Mouse (Mus musculus) embryonic facial prominence, embryonic 14.5 days (tissue): ENCODE data around the gene Serac1. TPM values are rescaled to one million over a fixed set of nuclear protein-coding genes. Genes with fewer than 3 reads are reported as not detected.

ENCODE experiments used
- ATAC-seq: fragments of 200-750 bp; cut with Nextera tagmentation; 2 replicates; pipeline ENCODE4 v1.8.0; 2017; ENCODE audit warnings: low read depth, moderate number of reproducible peaks, moderate TSS enrichment
- DNase-seq: peaks from one replicate; pipeline ENCODE4 v3.0.0-alpha.2; 2015; ENCODE audit warnings: low spot score
- H3K27ac ChIP-seq: fragments of 300-500 bp; sonication (generic); replicated peaks from 2 replicates; pipeline ENCODE4 v1.5.1; 2014; ENCODE audit warnings: low read depth, mild to moderate bottlenecking, low read length, moderate library complexity
- H3K27me3 ChIP-seq: fragments of 300-500 bp; sonication (generic); replicated peaks from 2 replicates; pipeline ENCODE4 v1.6.1; 2014; ENCODE audit warnings: low read length; ENCODE audit not compliant: control insufficient read depth, insufficient read depth
- H3K36me3 ChIP-seq: fragments of 300-500 bp; sonication (generic); 2 replicates; pipeline ENCODE4 v1.6.1; 2014; ENCODE audit warnings: low read length, mixed read lengths; ENCODE audit not compliant: control insufficient read depth, insufficient read depth
- H3K4me1 ChIP-seq: fragments of 300-500 bp; sonication (generic); 2 replicates; pipeline ENCODE4 v1.6.1; 2014; ENCODE audit warnings: antibody characterized with exemption, low read length; ENCODE audit not compliant: control insufficient read depth, insufficient read depth
- H3K4me2 ChIP-seq: fragments of 300-500 bp; sonication (generic); 2 replicates; pipeline ENCODE4 v1.6.1; 2014; ENCODE audit warnings: low read depth, mild to moderate bottlenecking, low read length, moderate library complexity, mixed read lengths
- H3K4me3 ChIP-seq: fragments of 300-500 bp; sonication (generic); 2 replicates; pipeline ENCODE4 v1.5.1; 2014; ENCODE audit warnings: low read depth, mild to moderate bottlenecking, low read length
- H3K9ac ChIP-seq: fragments of 300-500 bp; sonication (generic); 2 replicates; pipeline ENCODE4 v1.6.1; 2014; ENCODE audit warnings: low read depth, mild to moderate bottlenecking, low read length, moderate library complexity, mixed read lengths
- H3K9me3 ChIP-seq: fragments of 300-500 bp; sonication (generic); 2 replicates; pipeline ENCODE4 v1.6.1; 2016; ENCODE audit warnings: low read length; ENCODE audit not compliant: control insufficient read depth
- WGBS: fragments of 180-500 bp; shearing (Covaris S2); extraction: QIAGEN DNeasy Blood & Tissue Kit; methylation state at CpG from one replicate; pipeline ENCODE4 v1.1.7; 2014; 5-methylcytosine and 5-hydroxymethylcytosine counted together
- polyA plus RNA-seq: library from polyadenylated mRNA; unstranded; fragments of >200 nt; fragmentation: Nextera tagmentation; extraction: Ambion mirVana; gene quantifications from 2 replicates; pipeline ENCODE4 v1.2.1, GENCODE M21; 2014

Serac1 gene
- polyA plus RNA-seq, 1 experiment from 2014 or later = 5.8 TPM

GRCm38 (mm10) chr17:5997380-5998234 is 81.9 kb downstream of the Serac1 start:
- Histone ChIP-seq H3K4me3 (no peak overlapping the region), H3K27ac (no peak overlapping the region), H3K4me2 (no peak overlapping the region), H3K4me1 (0 out of 2 replicates have a peak, but pooled peaks cover 2% of the 10 kb centered on the region), H3K9me3 (no peaks in the 10 kb centered on the region), H3K36me3 (no peaks in the 10 kb centered on the region), H3K9ac (no peak overlapping the region), H3K27me3 (no peaks in the 10 kb centered on the region)
- no peak for DNase-seq
- WGBS = 72% methylated on average over 16 of the region's 16 CpGs
- no peak for ATAC-seq

- H3K4me1 ChIP-seq = 0 out of 2 replicates have a peak, but pooled peaks cover 2% of the 10 kb centered on the region
- no peaks in the 10 kb centered on the region for H3K9me3 ChIP-seq
- no peaks in the 10 kb centered on the region for H3K27me3 ChIP-seq
- DNase-seq = no peak
- no peak for ATAC-seq
- no peaks in the 10 kb centered on the region for H3K36me3 ChIP-seq
- 63% methylated on average over 14 of the region's 14 CpGs for WGBS
- no peak overlapping the region for H3K4me3 ChIP-seq
- no peak overlapping the region for H3K27ac ChIP-seq
- H3K4me2 ChIP-seq = no peak overlapping the region
- H3K9ac ChIP-seq = no peak overlapping the region
Observed at GRCm38 (mm10) chr17:5996589-5996988, 83.0 kb downstream of the Serac1 start.

- Histone ChIP-seq H3K4me3 (no peak overlapping the region), H3K9me3 (no peaks in the 10 kb centered on the region), H3K27ac (no peak overlapping the region), H3K4me2 (no peak overlapping the region), H3K4me1 (0 out of 2 replicates have a peak, but pooled peaks cover 2% of the 10 kb centered on the region), H3K27me3 (no peaks in the 10 kb centered on the region), H3K36me3 (no peaks in the 10 kb centered on the region), H3K9ac (no peak overlapping the region)
- no peak for DNase-seq
- ATAC-seq = no peak
- WGBS = 68% methylated on average over 6 of the region's 6 CpGs
Observed at GRCm38 (mm10) chr17:5994606-5995005, 84.9 kb downstream of the Serac1 start.

- Histone ChIP-seq H3K9ac (no peak overlapping the region), H3K27ac (no peak overlapping the region), H3K4me3 (no peak overlapping the region), H3K4me2 (no peak overlapping the region), H3K36me3 (no peaks in the 10 kb centered on the region), H3K4me1 (0 out of 2 replicates have a peak, but pooled peaks cover 2% of the 10 kb centered on the region), H3K27me3 (no peaks in the 10 kb centered on the region), H3K9me3 (no peaks in the 10 kb centered on the region)
- ATAC-seq (no peak), DNase-seq (peak; percentile 13)
- 76% methylated on average over 3 of the region's 3 CpGs for WGBS
Observed at GRCm38 (mm10) chr17:5993581-5994260, 85.8 kb downstream of the Serac1 start.

DNA sequence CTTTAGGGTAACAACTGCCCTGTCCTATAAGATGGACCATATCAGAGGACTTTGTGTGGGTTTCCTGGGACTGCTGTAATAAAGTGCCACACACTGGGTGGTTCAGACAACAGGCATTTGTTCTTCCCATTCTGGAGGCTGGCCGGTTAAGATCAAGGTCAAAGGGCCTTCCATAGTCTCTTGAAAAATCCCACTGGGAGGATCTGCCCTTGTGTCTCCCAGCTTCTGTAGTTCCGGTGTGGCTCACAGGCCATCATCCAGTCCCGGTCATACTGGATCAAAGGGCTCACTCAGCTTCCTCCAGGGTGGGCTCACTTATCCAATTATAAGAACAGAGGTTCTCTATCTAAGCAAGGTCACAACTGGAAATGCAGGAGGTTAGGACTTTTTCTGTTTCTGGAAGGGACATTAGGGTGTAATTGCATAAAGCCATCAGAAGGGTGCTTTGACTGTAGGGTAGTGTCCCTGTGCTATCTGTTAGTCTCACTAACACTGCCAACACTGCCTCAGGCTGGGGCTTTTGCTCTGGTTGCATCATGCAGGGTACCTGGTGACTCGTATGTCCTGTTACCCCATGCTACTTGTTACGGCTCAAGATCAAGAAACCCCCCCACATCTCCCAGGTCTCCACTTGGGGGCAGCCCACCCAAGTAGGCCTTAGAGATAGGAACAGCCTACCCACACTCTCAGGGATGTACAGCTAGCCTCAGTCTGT is 86.5 kb downstream of the Serac1 start:
- DNase-seq (no peak), ATAC-seq (no peak)
- Histone ChIP-seq H3K36me3 (no peaks in the 10 kb centered on the region), H3K9ac (no peak overlapping the region), H3K4me2 (no peak overlapping the region), H3K27ac (no peak overlapping the region), H3K27me3 (no peaks in the 10 kb centered on the region), H3K4me3 (no peak overlapping the region), H3K9me3 (no peaks in the 10 kb centered on the region), H3K4me1 (0 out of 2 replicates have a peak, but pooled peaks cover 2% of the 10 kb centered on the region)
- WGBS = 57% methylated on average over 5 of the region's 5 CpGs

Other genes starting within 250 kb of the Serac1 start
- gene Snx9, start 238.4 kb downstream of the Serac1 start, polyA plus RNA-seq = 37.5 and 40.9 TPM in 2 replicates
- 4.3 and 4.7 TPM in 2 replicates for gene Synj2, start 138.5 kb downstream of the Serac1 start, polyA plus RNA-seq
- gene Gtf2h5, start within 50 bp of the Serac1 start, polyA plus RNA-seq = 171 and 172 TPM in 2 replicates
- gene Tulp4, start 26.7 kb upstream of the Serac1 start, polyA plus RNA-seq = 83.6 and 86.3 TPM in 2 replicates
- 19.8 and 23.0 TPM in 2 replicates for gene Tmem181a, start 177.1 kb upstream of the Serac1 start, polyA plus RNA-seq
- gene Dynlt1a, start 237.8 kb upstream of the Serac1 start, polyA plus RNA-seq = 14.4 and 15.2 TPM in 2 replicates